Mouse (Mus musculus) embryonic fibroblast, embryonic 13.5 days (primary cell): ENCODE results near the gene Fam189a1. TPM values are rescaled to one million over a fixed set of nuclear protein-coding genes. Genes with fewer than 3 reads are reported as not detected.

ENCODE experiments used
- H3K27ac ChIP-seq: 2 replicates; pipeline ENCODE4 v1.5.1; 2012; ENCODE audit warnings: low read length, control low read depth, inconsistent platforms; ENCODE audit not compliant: insufficient read depth
- H3K4me1 ChIP-seq: 2 replicates; pipeline ENCODE4 v1.6.1; 2011; ENCODE audit warnings: low read length; ENCODE audit not compliant: control insufficient read depth, insufficient read depth
- H3K4me3 ChIP-seq: 2 replicates; pipeline ENCODE4 v1.5.1; 2011; ENCODE audit warnings: mild to moderate bottlenecking, control low read depth, low read length; ENCODE audit not compliant: insufficient read depth
- CTCF ChIP-seq: IDR thresholded peaks from 2 replicates; pipeline ENCODE4 v1.5.1; 2011; ENCODE audit warnings: mild to moderate bottlenecking, control low read depth, low read length, moderate library complexity, borderline replicate concordance; ENCODE audit not compliant: insufficient read depth
- POLR2A ChIP-seq: IDR thresholded peaks from 2 replicates; pipeline ENCODE4 v1.6.1; 2011; ENCODE audit warnings: low read depth, mild to moderate bottlenecking, control low read depth, low read length, moderate library complexity
- polyA plus RNA-seq: library from polyadenylated mRNA; stranded (reverse); fragments of >200 nt; gene quantifications from 2 replicates; pipeline ENCODE4 v1.2.4, GENCODE M21; 2011; ENCODE audit warnings: low read depth; ENCODE audit not compliant: missing spikeins, insufficient read length

Gene Fam189a1
- polyA plus RNA-seq, 1 experiment: 1.4 TPM

GRCm38 (mm10) chr7:64769768-64770167 lies 386.6 kb downstream of the Fam189a1 start:
- Histone ChIP-seq H3K4me1 (no peaks in the 10 kb centered on the region; the same call in 1 of the 2 replicates), H3K4me3 (no peak overlapping the region), H3K27ac (no peak overlapping the region)
- TF ChIP-seq POLR2A: no peak
- no peak for TF ChIP-seq CTCF

DNA sequence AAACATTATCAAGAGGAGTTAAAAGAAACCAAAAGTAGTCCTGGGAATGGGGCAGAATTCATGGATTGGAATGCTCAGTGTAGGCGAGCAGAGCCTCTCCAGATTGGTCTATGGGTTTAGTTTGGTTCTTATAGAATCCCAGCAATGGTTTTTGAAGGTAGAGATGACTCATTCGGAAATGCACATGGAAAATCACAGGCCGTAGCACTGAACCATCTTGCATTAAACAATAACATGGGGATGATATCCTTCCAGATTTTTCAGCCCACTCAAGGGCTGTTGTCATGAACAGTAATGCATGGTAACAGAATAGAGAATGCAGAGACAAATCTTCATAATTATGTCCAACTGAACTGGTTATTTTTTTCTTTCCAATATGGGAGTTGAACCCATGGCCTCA lies 390.8 kb downstream of the Fam189a1 start:
- Histone ChIP-seq H3K4me1 (no peaks in the 10 kb centered on the region; the same call in 1 of the 2 replicates), H3K27ac (no peak overlapping the region), H3K4me3 (no peak overlapping the region)
- TF ChIP-seq CTCF (no peak), POLR2A (no peak)

DNA sequence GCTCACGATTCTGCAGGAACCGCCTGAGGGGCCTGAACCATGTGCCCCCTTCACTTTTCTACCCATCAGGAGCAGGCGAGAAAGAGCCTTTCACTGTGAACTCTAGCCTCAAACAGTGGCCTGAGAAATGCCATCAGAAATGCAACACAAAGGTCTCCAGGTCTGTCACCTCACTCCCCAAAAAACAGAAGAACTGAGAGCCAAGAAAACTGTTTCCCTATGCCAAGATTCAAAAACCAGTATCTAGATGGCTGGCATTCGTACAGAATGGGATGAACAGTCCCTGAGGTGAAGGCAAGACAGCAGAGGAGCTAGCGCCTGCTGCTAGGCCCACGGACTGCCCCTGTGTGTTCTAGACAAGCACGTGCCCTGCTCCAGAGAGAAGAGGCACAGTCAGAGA lies 401.2 kb downstream of the Fam189a1 start:
- TF ChIP-seq POLR2A: no peak
- no peak for TF ChIP-seq CTCF
- Histone ChIP-seq H3K4me1 (0 out of 2 replicates have a peak, but pooled peaks cover 3% of the 10 kb centered on the region), H3K4me3 (no peak overlapping the region), H3K27ac (no peak overlapping the region)

GRCm38 (mm10) chr7:64754161-64754560 lies 402.2 kb downstream of the Fam189a1 start:
- Histone ChIP-seq H3K4me3 (no peak overlapping the region), H3K27ac (no peak overlapping the region), H3K4me1 (0 out of 2 replicates have a peak, but pooled peaks cover 3% of the 10 kb centered on the region)
- TF ChIP-seq CTCF: no peak
- no peak for TF ChIP-seq POLR2A

DNA sequence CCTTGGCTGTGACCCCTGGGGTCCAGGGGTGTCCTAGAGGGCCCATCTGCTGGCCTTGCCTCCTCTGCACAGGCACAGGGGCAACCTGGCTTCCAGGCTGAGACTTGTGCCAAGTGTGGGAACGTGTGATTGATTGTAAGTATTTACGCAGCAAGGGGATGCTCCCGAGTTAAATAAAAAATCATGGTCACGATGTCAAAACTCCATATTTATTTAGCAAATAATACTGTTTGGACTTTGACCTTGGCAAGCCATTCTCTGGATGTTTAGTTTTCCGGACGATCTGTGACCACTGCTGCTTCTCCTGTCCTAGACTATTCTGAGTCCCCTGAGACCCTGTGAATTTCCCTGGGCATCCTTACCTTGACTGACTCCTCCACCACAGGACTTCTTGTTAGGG lies 402.7 kb downstream of the Fam189a1 start:
- no peak for TF ChIP-seq POLR2A
- TF ChIP-seq CTCF: no peak
- no peak overlapping the region for H3K4me3 ChIP-seq
- H3K4me1 ChIP-seq: 0 out of 2 replicates have a peak, but pooled peaks cover 3% of the 10 kb centered on the region
- no peak overlapping the region for H3K27ac ChIP-seq

GRCm38 (mm10) chr7:64752133-64752532 lies 404.2 kb downstream of the Fam189a1 start:
- H3K4me1 ChIP-seq: 0 out of 2 replicates have a peak, but pooled peaks cover 3% of the 10 kb centered on the region
- H3K27ac ChIP-seq: no peak overlapping the region
- no peak for TF ChIP-seq POLR2A
- no peak for TF ChIP-seq CTCF

DNA sequence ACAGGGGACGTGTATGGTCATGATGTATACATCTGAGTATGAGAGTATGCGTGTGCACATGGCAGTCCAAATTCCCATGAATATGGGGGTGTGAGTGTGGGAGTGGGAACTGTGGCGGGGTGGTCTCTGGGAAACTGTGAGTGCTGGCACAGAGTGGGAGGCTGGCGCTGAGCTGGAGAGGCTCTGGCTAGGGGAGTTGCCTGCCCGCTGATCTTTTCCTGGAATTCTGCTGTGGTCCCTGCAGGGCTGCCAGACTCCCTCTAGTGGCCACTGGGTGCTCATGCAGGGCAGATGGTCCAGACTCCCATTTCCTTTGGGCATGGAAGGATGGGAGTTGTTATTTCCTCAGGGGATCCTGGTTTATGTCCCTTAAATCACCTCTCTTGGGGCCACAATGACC lies 404.9 kb downstream of the Fam189a1 start:
- Histone ChIP-seq H3K4me3 (no peak overlapping the region), H3K27ac (no peak overlapping the region), H3K4me1 (0 out of 2 replicates have a peak, but pooled peaks cover 3% of the 10 kb centered on the region)
- TF ChIP-seq CTCF (peak; percentile 87), POLR2A (no peak)

More at GRCm38 (mm10) chr7:64752133-64752532, 404.2 kb downstream of the Fam189a1 start:
- H3K4me3 ChIP-seq: no peak overlapping the region

DNA sequence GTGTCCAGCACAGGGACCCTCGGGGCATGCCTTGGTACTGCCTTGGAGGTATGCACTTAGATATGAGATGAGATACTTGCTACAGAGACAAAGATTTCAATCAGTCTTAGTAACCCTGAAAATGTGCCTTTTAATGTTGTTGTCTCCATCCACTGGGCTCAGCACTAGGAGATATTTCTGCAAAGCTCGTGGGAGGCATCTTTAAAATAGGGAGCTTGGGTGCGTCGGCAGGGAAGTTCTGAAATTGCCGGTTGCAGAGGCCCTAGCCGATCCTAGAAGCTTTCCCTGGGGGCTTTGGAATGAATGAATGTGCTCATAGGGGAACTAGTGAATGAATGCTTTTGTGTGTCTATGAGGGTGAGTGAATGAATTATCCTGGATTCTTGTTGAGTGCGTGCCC lies 412.8 kb downstream of the Fam189a1 start:
- H3K27ac ChIP-seq: no peak overlapping the region
- H3K4me1 ChIP-seq: no peaks in the 10 kb centered on the region
- TF ChIP-seq CTCF (no peak), POLR2A (no peak)
- H3K4me3 ChIP-seq: no peak overlapping the region

GRCm38 (mm10) chr7:64741333-64742307 lies 414.8 kb downstream of the Fam189a1 start:
- H3K4me3 ChIP-seq: no peak overlapping the region
- H3K27ac ChIP-seq: no peak overlapping the region
- H3K4me1 ChIP-seq: no peaks in the 10 kb centered on the region
- TF ChIP-seq CTCF: peak; percentile 94
- no peak for TF ChIP-seq POLR2A

GRCm38 (mm10) chr7:64739131-64739530 lies 417.2 kb downstream of the Fam189a1 start:
- TF ChIP-seq CTCF (no peak), POLR2A (no peak)
- H3K27ac ChIP-seq: no peak overlapping the region
- no peaks in the 10 kb centered on the region for H3K4me1 ChIP-seq
- no peak overlapping the region for H3K4me3 ChIP-seq
